Mouse (Mus musculus): ENCODE data around the gene Rhox11.
"Not testable (repeated sequence)": the region's sequence is repeated elsewhere in the genome, so short reads cannot be mapped to it uniquely, and the experiment has no call there.

The Rhox11 gene

DNA sequence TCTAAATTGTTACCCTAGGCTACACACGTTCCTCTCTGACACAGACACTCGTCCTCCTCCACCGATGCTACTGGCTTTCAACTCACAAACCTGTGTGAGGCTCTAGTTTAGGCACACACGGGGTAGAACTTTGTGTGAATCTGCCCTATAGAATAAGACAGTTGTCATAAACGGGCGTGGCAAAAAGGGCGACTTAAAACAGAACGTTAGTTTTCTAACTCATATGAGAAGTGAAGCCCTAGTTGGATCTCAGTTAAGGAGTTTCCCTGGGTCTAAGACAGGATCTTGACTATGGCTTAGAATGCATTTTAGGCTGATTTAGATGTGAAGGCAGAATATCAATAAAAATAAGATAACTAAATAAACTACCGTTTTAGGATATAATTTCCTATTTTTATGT, at the start of gene Rhox11:
Gene Rhox11 (minus strand): TSS at position 101 of the 400 bp plus-strand sequence.
- no peak for DNase-seq

DNA sequence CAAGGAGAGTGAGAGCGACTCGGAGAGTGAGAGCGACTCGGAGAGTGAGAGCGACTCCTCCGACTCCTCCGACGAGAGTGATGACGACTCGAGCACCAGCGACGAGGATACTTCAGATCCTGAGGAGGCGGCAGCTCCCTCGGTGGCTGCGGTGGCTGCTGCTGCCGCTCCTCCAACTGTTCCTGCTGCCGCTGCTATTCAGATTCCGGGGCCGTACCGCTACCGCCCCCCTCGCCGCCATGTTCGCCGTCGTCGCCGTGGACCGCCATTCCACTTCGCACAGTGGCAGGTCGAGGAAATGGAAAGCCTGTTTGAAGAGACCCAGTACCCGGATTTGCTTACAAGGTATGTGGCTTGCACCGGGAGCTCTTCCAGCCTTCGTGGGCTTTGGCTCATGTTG, 36.5 kb upstream of the Rhox11 start:
- no peak for DNase-seq

DNA sequence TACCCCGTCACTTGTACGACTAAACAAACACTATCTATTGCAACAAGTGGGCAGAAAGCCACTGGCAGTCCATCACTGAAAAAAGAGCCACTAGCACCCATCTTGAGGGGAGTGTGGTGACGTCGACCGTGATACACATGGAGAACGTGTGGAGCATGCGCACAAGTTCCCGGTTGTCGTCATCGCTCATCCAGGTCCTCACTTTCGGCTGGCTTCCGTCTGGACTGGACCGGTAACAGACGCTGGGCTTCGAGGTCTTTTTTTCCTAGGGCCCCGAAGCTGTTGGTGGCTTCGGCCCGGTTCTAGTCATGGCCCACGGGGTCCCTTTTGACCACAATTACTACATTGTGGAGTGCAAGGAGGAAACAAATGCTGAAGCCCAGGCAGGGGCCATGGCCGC, 36.0 kb upstream of the Rhox11 start, which contains the start of gene Rhox13:
Gene Rhox13 (plus strand): TSS at position 238 of the 400 bp plus-strand sequence.
- no peak for DNase-seq

DNA sequence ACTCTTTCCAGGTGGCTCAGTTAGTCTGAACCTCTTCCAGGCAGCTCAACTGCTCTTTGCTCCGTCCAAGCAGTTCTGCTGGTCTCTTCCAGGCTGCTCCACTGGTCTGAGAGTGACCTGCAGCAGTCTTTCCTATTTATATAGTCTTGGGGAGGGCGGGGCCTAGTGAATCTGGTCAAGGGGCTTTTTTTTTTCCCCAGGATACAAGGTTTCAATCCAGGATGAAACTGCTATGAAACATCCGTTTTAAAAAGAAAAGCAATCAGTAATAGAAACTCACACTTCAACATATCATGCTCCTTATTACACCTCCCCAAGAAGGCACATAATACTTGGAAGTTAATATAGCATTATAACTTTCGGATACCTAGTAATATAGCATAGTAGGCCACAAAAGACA, 25.9 kb upstream of the Rhox11 start, which contains the start of gene Rhox12:
Gene Rhox12 (minus strand): TSS at position 101 of the 400 bp plus-strand sequence.
- no peak for DNase-seq

DNA sequence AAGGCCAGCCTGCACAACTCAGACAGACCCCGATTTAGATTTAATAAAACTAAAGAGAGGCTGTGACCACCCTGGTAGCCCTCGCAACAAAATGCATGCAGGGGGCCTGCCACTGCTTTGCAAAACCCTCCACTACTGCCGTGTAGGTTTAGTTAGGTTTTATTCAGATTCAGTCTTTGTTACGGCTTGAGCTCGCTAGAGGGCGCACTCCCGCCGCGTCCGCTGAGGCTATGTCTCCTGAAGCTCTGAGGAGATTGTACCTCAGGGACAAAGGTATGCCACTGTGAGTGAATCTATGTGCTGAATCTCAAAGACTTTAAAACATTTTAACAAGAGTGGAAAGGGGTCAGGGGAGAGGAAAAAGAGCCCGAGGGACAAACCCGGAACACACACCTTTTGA, 715 bp downstream of the Rhox11 start:
- DNase-seq: peak; percentile 17

DNA sequence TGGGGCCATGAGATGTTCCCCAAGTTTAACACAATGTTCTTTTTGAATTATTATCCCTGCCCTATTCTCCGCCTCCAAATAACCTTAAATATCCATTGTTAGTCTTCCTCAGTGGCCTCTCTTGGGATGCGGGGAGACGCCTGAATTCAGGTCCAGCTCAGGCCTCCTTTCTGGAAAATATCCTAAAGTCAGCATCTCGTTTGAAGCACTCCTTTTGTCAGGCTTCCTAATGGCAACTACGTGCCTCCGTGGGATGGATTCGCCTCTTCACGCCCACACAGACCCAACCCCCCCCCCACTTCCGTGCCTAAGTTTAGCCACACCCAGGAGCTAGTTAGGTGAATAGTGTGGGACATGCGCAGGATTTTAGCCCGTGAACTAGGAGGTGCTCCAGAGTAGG, 18.8 kb downstream of the Rhox11 start, which contains the start of gene Rhox10:
Gene Rhox10 (plus strand): TSS at position 301 of the 400 bp plus-strand sequence.
- no peak for DNase-seq

DNA sequence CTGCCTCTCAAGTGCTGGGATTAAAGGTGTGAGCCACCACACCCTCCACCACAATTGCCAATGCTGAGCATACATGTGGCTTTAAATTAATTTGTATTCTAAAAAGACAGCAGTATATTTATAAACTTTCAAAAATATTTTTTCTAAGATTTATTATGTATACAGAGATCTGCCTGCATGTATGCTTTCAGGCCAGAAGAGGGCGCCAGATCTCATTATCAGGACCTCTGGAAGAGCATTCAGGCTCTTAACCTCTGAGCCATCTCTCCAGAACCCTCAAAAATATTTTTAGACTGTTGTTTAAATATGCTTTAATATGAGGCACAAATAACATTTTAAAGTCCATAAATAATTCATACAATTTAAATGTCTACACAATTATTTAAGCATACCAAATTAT, 23.4 kb downstream of the Rhox11 start:
- no peak for DNase-seq

DNA sequence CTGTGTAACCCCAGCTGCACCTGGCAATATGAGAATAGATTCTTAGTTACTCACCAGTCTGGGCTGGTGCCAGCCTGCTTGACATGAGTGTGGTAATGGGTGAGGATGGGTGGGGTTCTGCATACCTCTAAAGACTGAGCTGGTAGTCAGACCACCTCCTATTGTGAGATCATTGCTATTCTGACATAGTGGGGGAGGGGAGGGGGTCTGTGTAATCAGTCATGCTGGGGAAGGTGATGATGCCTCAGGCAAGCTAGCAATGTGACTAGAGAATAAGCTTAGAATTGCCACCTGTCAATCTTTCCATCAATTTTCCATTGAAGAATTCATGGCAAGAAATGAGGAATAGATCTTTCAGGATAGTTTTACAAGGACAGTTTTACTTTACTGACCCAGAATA, 41.9 kb downstream of the Rhox11 start, which contains the start of gene Btg1-ps2:
Gene Btg1-ps2 (minus strand): TSS at position 101 of the 400 bp plus-strand sequence.
- not testable (repeated sequence) for DNase-seq

DNA sequence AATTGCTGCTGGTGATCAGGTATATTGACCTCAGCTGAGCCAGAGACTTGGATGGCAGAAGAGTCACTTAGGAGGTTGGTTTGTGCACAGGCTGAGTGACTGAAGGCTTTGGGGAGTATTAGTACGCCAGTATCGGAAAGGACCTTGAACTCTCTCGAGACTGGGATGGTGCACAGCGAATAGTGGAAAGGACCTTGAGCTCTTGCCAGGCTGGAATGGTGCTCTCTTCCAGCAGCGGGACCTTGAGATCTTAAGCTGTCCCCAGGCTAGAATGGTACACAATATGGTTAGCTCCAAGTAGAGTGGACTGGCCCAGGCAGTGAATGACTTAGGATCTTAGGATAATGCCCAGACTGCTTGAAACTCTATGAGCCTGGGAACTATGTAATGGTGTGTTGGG, 45.3 kb downstream of the Rhox11 start:
- DNase-seq: no peak

DNA sequence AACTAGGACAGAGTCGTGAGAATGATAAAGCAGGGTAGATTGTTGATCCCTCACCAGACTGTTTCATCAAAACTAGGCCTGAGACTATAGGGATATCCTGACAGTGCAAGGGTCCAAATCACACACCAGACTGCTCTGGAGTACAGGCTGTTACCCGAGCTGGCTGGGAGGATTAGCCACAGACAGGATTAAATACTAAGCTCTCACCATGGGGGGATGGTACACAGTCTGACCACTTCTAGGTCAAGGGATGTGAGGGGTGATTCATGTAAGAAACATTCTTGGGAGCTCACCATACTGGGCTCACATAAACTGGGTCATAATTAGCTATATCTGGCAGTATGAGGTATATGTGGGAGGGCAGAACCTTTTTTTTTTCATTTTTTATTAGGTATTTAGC, 51.1 kb downstream of the Rhox11 start:
- no peak for DNase-seq
